Mouse (Mus musculus): ENCODE measurements around the gene Ddr1. TPM values are rescaled to one million over a fixed set of nuclear protein-coding genes. Genes with fewer than 3 reads are reported as not detected.

Gene Ddr1
- polyA plus RNA-seq, 1 experiment from 2014 or later = 2.6 TPM

GRCm38 (mm10) chr17:35701978-35702461, 2.4 kb downstream of the Ddr1 start:
- no peak for ATAC-seq (ENCODE audit: insufficient read depth)
- H3K27ac ChIP-seq (replicated peaks) = no peak overlapping the region
- no peaks in the 10 kb centered on the region for H3K36me3 ChIP-seq (replicated peaks)
- H3K4me3 ChIP-seq (replicated peaks) = peak overlapping the region; percentile 17; the same call in 1 of the 2 replicates
- WGBS (ENCODE audit: insufficient replicate concordance) = 14% methylated on average over 16 of the region's 16 CpGs
- H3K4me1 ChIP-seq (replicated peaks) = peaks cover 10% of the 10 kb centered on the region
- peaks cover 92% of the 10 kb centered on the region for H3K27me3 ChIP-seq
- peak overlapping the region; percentile 30; the same call in 1 of the 2 replicates for H3K4me2 ChIP-seq
- no peak overlapping the region for H3K9ac ChIP-seq
- H3K9me3 ChIP-seq (replicated peaks) = no peaks in the 10 kb centered on the region

DNA sequence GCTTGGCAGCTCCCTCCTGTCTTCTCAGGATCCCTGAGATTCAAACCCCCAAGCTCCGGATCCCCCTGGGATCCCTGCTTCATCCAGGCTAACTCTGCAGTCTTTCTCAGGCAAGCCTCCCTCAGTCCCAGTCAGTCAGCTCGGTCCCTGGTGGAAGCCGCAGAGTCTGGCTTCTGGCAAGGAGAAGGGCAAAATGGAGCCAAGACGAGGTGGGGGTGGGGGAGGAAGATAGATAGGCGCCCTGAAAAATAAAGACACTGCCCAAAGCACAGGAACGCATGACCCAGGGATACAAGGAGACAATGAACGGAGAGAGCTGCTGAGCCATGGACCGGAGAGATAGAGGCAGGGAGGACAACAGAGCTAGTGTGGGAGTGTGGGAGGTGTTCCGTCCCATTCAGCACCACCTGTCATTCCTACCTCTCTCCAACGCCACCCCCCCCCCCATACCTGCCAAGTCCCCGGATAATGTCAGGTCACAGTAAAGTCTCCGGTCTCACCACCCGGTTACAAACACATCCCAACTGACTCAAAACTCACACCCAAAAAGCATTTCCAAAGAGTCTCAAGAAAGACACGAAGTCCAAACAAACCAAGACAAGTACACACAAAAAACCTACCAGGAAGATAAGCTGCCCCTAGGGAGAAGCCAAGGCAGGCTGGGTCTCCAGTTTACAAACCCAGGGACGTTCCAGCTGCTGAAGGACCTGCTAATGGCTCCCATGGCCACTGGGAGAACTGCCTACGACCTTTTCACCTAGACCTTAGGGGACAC, 3.0 kb downstream of the Ddr1 start:
- Histone ChIP-seq H3K9ac (no peak overlapping the region), H3K9me3 (replicated peaks) (no peaks in the 10 kb centered on the region), H3K27me3 (peaks cover 94% of the 10 kb centered on the region), H3K4me2 (peak overlapping the region; percentile 68; the same call in 1 of the 2 replicates), H3K36me3 (replicated peaks) (no peaks in the 10 kb centered on the region), H3K27ac (replicated peaks) (no peak overlapping the region), H3K4me1 (replicated peaks) (peaks cover 10% of the 10 kb centered on the region), H3K4me3 (replicated peaks) (peak overlapping the region; percentile 50)
- WGBS (ENCODE audit: insufficient replicate concordance) = 3% methylated on average over 16 of the region's 16 CpGs
- no peak for ATAC-seq (ENCODE audit: insufficient read depth)

GRCm38 (mm10) chr17:35700371-35700961, 4.0 kb downstream of the Ddr1 start:
- Histone ChIP-seq H3K9ac (no peak overlapping the region), H3K9me3 (replicated peaks) (no peaks in the 10 kb centered on the region), H3K4me2 (peak overlapping the region; percentile 68), H3K27ac (replicated peaks) (no peak overlapping the region), H3K4me3 (replicated peaks) (peak overlapping the region; percentile 50), H3K36me3 (replicated peaks) (no peaks in the 10 kb centered on the region), H3K4me1 (replicated peaks) (peaks cover 10% of the 10 kb centered on the region), H3K27me3 (peaks cover 90% of the 10 kb centered on the region)
- WGBS (ENCODE audit: insufficient replicate concordance) = 0% methylated on average over 53 of the region's 66 CpGs
- ATAC-seq (ENCODE audit: insufficient read depth) = peak; percentile 53

DNA sequence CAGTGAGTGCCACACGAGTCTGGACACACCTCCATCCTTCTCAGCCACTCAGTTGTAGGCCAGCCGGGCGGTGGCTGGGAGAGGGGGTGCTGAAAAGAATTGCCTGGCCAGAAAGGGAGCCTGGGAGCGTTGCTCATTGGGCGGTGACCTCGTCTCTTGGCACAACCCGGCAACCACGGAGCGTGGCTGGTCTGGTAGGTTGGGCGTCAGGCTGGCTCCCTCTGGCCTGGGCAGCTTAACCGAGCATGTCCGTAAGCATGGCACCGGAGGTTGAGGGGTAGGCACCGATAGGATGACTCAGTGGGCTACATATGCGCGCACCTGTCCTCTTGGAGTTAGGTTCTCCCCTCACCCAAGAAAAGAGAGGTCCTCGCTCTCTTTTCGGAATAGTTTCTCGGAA, 4.5 kb downstream of the Ddr1 start:
- Histone ChIP-seq H3K4me3 (replicated peaks) (peak overlapping the region; percentile 50), H3K4me1 (replicated peaks) (peaks cover 10% of the 10 kb centered on the region), H3K9ac (no peak overlapping the region), H3K27ac (replicated peaks) (no peak overlapping the region), H3K4me2 (peak overlapping the region; percentile 68), H3K9me3 (replicated peaks) (no peaks in the 10 kb centered on the region), H3K27me3 (peaks cover 84% of the 10 kb centered on the region), H3K36me3 (replicated peaks) (no peaks in the 10 kb centered on the region)
- WGBS (ENCODE audit: insufficient replicate concordance) = 7% methylated on average over 19 of the region's 19 CpGs
- ATAC-seq (ENCODE audit: insufficient read depth) = no peak

- no peak for ATAC-seq (ENCODE audit: insufficient read depth)
Observed at GRCm38 (mm10) chr17:35698501-35698883, 5.9 kb downstream of the Ddr1 start.

DNA sequence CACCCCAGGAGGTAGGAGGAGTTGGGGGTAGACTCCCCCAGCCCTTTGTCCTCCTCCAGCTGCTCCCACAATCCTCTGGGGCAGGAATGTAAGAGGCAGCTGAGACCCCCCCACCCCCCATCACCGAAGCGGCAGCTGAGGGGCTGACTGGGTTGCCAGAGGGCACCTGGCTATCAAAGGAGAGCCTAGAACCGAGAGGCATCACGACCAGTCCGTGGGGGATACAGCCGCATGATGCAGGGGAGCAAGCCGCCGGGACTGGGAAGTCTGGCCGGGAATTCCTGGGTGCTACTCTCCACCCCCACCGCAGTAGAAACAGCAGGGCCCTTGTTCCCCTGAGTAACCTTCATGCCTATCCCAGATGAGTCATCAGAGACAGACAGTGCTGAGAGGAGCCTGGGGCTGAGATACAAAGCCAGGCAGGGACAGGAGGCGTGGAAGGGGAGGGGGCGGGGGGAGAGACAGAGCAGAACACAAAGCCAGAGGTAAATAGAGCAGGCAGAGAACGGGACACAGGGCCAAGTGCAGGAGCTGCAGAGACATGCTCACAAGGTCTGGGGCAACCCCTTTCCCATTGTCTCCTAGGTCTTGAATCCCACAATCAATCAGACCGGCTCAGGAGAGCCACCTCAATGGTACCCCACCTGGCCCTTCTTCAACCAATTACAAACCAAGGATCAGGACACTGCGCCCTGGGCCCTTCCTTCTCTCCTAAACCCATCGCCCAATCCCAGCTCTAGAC, 6.5 kb downstream of the Ddr1 start:
- WGBS (ENCODE audit: insufficient replicate concordance) = 7% methylated on average over 16 of the region's 16 CpGs
- ATAC-seq (ENCODE audit: insufficient read depth) = no peak
- Histone ChIP-seq H3K36me3 (replicated peaks) (no peaks in the 10 kb centered on the region), H3K27ac (replicated peaks) (no peak overlapping the region), H3K4me3 (replicated peaks) (no peak overlapping the region), H3K4me1 (replicated peaks) (peaks cover 10% of the 10 kb centered on the region; the same call in 1 of the 2 replicates), H3K9ac (no peak overlapping the region), H3K4me2 (no peak overlapping the region), H3K9me3 (replicated peaks) (no peaks in the 10 kb centered on the region), H3K27me3 (peaks cover 66% of the 10 kb centered on the region)

More at GRCm38 (mm10) chr17:35698501-35698883, 5.9 kb downstream of the Ddr1 start:
- Histone ChIP-seq H3K36me3 (replicated peaks) (no peaks in the 10 kb centered on the region), H3K4me2 (no peak overlapping the region), H3K27me3 (peaks cover 70% of the 10 kb centered on the region), H3K27ac (replicated peaks) (no peak overlapping the region), H3K9ac (no peak overlapping the region), H3K4me1 (replicated peaks) (peaks cover 10% of the 10 kb centered on the region; the same call in 1 of the 2 replicates), H3K4me3 (replicated peaks) (no peak overlapping the region), H3K9me3 (replicated peaks) (no peaks in the 10 kb centered on the region)
- 31% methylated on average over 5 of the region's 5 CpGs for WGBS (ENCODE audit: insufficient replicate concordance)

GRCm38 (mm10) chr17:35697429-35697758, 7.0 kb downstream of the Ddr1 start:
- no peak for ATAC-seq (ENCODE audit: insufficient read depth)
- no peak overlapping the region for H3K9ac ChIP-seq
- H3K4me2 ChIP-seq = no peak overlapping the region
- H3K4me3 ChIP-seq (replicated peaks) = no peak overlapping the region
- 22% methylated on average over 1 of the region's 1 CpGs for WGBS (ENCODE audit: insufficient replicate concordance)
- H3K27ac ChIP-seq (replicated peaks) = no peak overlapping the region
- peaks cover 10% of the 10 kb centered on the region; the same call in 1 of the 2 replicates for H3K4me1 ChIP-seq (replicated peaks)
- H3K27me3 ChIP-seq = peaks cover 61% of the 10 kb centered on the region
- no peaks in the 10 kb centered on the region for H3K9me3 ChIP-seq (replicated peaks)
- H3K36me3 ChIP-seq (replicated peaks) = no peaks in the 10 kb centered on the region

DNA sequence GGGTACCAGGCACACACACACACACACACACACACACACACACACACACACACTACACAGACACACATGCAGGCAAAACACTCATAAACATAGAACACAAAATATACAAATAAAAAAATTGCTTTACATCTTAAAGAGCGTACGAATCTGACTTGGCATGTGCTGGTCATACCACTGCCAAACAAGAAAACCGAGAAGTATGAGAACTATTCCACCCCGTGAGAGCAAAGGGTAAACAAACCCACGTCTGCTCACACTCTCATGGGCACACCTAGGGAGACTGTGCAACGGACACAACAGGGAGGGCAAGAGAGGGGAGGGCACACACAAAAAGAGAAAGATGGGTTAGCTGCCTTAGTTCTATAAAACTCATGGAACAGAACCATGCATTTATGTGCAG, 7.7 kb downstream of the Ddr1 start:
- H3K27ac ChIP-seq (replicated peaks) = no peak overlapping the region

DNA sequence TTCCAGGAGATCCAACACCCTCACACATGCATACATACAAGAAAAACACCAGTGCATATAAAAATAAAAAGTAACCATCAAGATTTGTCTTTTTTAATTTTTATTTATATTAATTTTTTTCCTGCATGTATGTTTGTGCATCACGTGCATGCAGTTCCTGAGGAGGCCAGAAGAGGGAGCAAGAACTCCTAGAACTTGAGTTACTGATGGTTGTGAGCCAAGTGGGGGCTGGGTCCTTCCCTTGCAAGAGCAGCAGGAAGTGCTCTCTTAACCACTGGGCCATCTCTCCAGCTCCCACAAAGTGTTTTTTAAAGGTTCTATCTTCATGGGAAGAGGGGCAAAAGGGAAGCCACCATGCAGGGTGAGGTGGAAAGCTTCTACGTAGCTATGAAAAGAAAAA, 9.1 kb downstream of the Ddr1 start:
- 75% methylated on average over 2 of the region's 2 CpGs for WGBS (ENCODE audit: insufficient replicate concordance)

More for the DNA sequence above, 7.7 kb downstream of the Ddr1 start:
- peaks cover 54% of the 10 kb centered on the region for H3K27me3 ChIP-seq
- no peak overlapping the region for H3K9ac ChIP-seq
- no peak overlapping the region for H3K4me3 ChIP-seq (replicated peaks)
- no peaks in the 10 kb centered on the region for H3K9me3 ChIP-seq (replicated peaks)
- no peak overlapping the region for H3K4me2 ChIP-seq
- H3K4me1 ChIP-seq (replicated peaks) = peaks cover 10% of the 10 kb centered on the region; the same call in 1 of the 2 replicates
- ATAC-seq (ENCODE audit: insufficient read depth) = no peak
- no peaks in the 10 kb centered on the region for H3K36me3 ChIP-seq (replicated peaks)
- WGBS (ENCODE audit: insufficient replicate concordance) = 47% methylated on average over 6 of the region's 6 CpGs

DNA sequence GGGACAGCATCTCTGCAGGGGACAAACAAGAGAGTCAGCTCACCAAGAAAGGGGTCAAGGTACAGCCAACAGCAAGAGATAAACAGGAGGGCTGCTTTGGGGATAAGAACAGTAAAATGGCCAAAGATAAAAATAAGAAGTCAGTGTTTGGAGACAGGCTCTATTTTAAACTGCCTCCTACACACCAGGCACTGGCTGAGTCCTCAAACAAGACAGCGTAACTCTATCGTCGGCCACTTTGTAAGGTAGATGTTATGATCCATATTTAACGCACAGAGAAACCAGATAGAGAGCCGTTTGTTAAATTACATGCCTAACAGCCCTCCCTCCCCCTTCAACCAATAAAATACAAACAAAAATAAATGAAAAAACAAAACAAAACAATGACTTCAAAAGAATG, 10.5 kb downstream of the Ddr1 start:
- 79% methylated on average over 5 of the region's 5 CpGs for WGBS (ENCODE audit: insufficient replicate concordance)
- no peak overlapping the region for H3K27ac ChIP-seq (replicated peaks)
- H3K9me3 ChIP-seq (replicated peaks) = no peaks in the 10 kb centered on the region
- no peaks in the 10 kb centered on the region for H3K4me1 ChIP-seq (replicated peaks)
- no peaks in the 10 kb centered on the region for H3K36me3 ChIP-seq (replicated peaks)
- no peak overlapping the region for H3K4me3 ChIP-seq (replicated peaks)
- H3K4me2 ChIP-seq = no peak overlapping the region
- no peak overlapping the region for H3K9ac ChIP-seq
- peaks cover 26% of the 10 kb centered on the region for H3K27me3 ChIP-seq
- ATAC-seq (ENCODE audit: insufficient read depth) = no peak

More for the DNA sequence above, 9.1 kb downstream of the Ddr1 start:
- ATAC-seq (ENCODE audit: insufficient read depth) = no peak
- H3K4me2 ChIP-seq = no peak overlapping the region
- H3K9ac ChIP-seq = no peak overlapping the region
- H3K36me3 ChIP-seq (replicated peaks) = no peaks in the 10 kb centered on the region
- peaks cover 40% of the 10 kb centered on the region for H3K27me3 ChIP-seq
- H3K27ac ChIP-seq (replicated peaks) = no peak overlapping the region
- H3K9me3 ChIP-seq (replicated peaks) = no peaks in the 10 kb centered on the region
- peaks cover 6% of the 10 kb centered on the region; the same call in 1 of the 2 replicates for H3K4me1 ChIP-seq (replicated peaks)
- H3K4me3 ChIP-seq (replicated peaks) = no peak overlapping the region

DNA sequence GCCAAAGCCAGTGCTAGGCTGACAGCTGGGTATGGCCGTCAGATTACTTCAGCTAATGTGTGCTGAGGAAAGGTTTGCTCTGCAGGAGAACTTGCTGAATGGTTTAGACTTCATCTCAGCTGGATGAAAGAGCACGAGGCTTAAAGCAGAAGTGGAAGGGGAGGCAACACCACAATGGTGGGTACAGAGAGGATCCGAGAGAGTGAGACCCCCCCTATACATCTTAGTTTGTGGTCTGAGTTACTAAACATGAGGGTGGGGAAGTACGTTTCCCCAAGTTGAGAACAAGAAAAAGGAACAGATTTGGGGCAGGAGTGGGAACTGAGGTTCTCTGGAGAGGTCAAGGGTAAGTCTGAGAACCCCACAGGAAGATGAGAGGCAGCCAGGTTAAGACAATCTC, 12.1 kb downstream of the Ddr1 start:
- Histone ChIP-seq H3K27me3 (peaks cover 11% of the 10 kb centered on the region), H3K4me2 (no peak overlapping the region)
- WGBS (ENCODE audit: insufficient replicate concordance) = 23% methylated on average over 4 of the region's 4 CpGs

More for the DNA sequence above, 12.1 kb downstream of the Ddr1 start:
- Histone ChIP-seq H3K36me3 (replicated peaks) (no peaks in the 10 kb centered on the region), H3K9me3 (replicated peaks) (no peaks in the 10 kb centered on the region), H3K9ac (no peak overlapping the region), H3K4me3 (replicated peaks) (no peak overlapping the region), H3K4me1 (replicated peaks) (no peaks in the 10 kb centered on the region), H3K27ac (replicated peaks) (no peak overlapping the region)
- ATAC-seq (ENCODE audit: insufficient read depth) = no peak

Data from liver, embryonic 15.5 days (tissue).